Mouse (Mus musculus) olfactory bulb, adult 2 months (tissue): ENCODE measurements around the gene Napepld.

Experiments
- CTCF ChIP-seq: fragments of 200-500 bp; IDR thresholded peaks from 2 replicates; pipeline ENCODE4 v1.5.1; 2012; ENCODE audit warnings: low read depth, mild to moderate bottlenecking, low read length, moderate library complexity; ENCODE audit not compliant: insufficient read depth
- POLR2A ChIP-seq: fragments of 200-500 bp; IDR thresholded peaks from 2 replicates; pipeline ENCODE4 v1.6.1; 2012; ENCODE audit warnings: mild to moderate bottlenecking, low read depth, low read length, moderate library complexity; ENCODE audit not compliant: insufficient read depth

GRCm38 (mm10) chr5:21677939-21678338 lies 23.3 kb downstream of the Napepld start:
- TF ChIP-seq POLR2A (no peak), CTCF (no peak)
